Mouse (Mus musculus) stomach, postnatal 0 days (tissue): ENCODE data around the gene Atp13a3.

ENCODE experiments used
- CTCF ChIP-seq: IDR thresholded peaks from 2 replicates; pipeline ENCODE4 v1.5.1; 2016; ENCODE audit warnings: antibody characterized with exemption, low read depth, mild to moderate bottlenecking, moderate library complexity
- EP300 ChIP-seq: optimal IDR thresholded peaks from 2 replicates; pipeline ENCODE3; 2016; ENCODE audit warnings: antibody characterized with exemption

- peak; percentile 54 for TF ChIP-seq CTCF
- no peak for TF ChIP-seq EP300
Observed at GRCm38 (mm10) chr16:30282844-30283495, 122.8 kb downstream of the Atp13a3 start, which contains the start of gene Lrrc15.
